Mouse (Mus musculus): ENCODE measurements around the gene Bckdk. TPM values are rescaled to one million over a fixed set of nuclear protein-coding genes. Genes with fewer than 3 reads are reported as not detected.

The Bckdk gene
- polyA plus RNA-seq, 1 experiment from 2014 or later, result 131 TPM

DNA sequence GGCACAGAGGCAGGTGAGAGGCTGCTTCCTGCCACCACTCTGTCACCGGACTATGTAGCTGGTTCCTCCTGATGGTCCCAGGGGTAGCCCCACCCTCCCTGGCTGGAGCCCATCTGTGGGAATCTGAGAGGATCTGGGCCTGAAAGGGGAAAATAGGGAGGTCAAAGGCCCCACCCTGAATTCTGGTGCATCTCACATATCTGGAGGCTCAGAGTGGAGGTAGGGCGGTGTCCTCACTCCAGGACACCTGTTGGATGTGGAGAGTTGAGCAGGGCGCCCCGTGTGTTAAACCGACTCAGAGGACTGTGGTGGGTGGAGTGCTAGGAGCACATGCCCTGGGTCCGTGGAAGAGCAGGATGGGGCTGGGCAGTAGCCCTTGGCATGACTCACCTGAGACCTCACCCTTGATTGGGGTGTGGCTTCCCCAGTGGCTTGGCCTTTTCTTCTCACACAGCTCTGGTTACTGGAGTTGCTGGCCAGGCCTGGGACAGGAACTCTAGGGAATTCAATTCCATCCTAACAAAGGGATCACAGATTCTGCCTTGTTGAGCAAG, 42.7 kb downstream of the Bckdk start, which contains the start of gene Prss36:
Gene Prss36, minus strand, starts transcription at position 256 of the 554 bp plus-strand sequence.
- DNase-seq (ENCODE audit: low spot score), result no peak
- Histone ChIP-seq H3K27ac (ENCODE audit: low read depth, low read length) (no peak within 1 kb of the TSS), H3K9ac (ENCODE audit: low read length) (no peak within 1 kb of the TSS), H3K9me3 (replicated peaks; ENCODE audit: control insufficient read depth, low read length) (no peaks in the 10 kb centered on the region), H3K36me3 (ENCODE audit: control insufficient read depth, insufficient read depth, low read length) (no peaks in the 10 kb centered on the region), H3K4me2 (ENCODE audit: low read length) (no peak within 1 kb of the TSS), H3K4me3 (ENCODE audit: low read depth, low read length) (no peak within 1 kb of the TSS), H3K4me1 (ENCODE audit: control insufficient read depth, insufficient read depth, low read length) (no peaks in the 10 kb centered on the region), H3K27me3 (replicated peaks; ENCODE audit: control insufficient read depth, insufficient read depth, low read length) (peaks cover 12% of the 10 kb centered on the region)
- 80% methylated on average over 6 of the region's 6 CpGs for WGBS
- ATAC-seq, result no peak

GRCm38 (mm10) chr7:127952864-127953581, 49.1 kb downstream of the Bckdk start:
- H3K27ac ChIP-seq (ENCODE audit: low read depth, low read length), result no peak overlapping the region
- 55% methylated on average over 13 of the region's 13 CpGs for WGBS

GRCm38 (mm10) chr7:127959364-127959763, 55.5 kb downstream of the Bckdk start:
- ATAC-seq, result no peak
- no peak for DNase-seq (ENCODE audit: low spot score)
- Histone ChIP-seq H3K36me3 (ENCODE audit: control insufficient read depth, insufficient read depth, low read length) (no peaks in the 10 kb centered on the region), H3K27me3 (replicated peaks; ENCODE audit: control insufficient read depth, insufficient read depth, low read length) (no peaks in the 10 kb centered on the region), H3K27ac (ENCODE audit: low read depth, low read length) (no peak overlapping the region), H3K9me3 (replicated peaks; ENCODE audit: control insufficient read depth, low read length) (no peaks in the 10 kb centered on the region), H3K9ac (ENCODE audit: low read length) (no peak overlapping the region), H3K4me2 (ENCODE audit: low read length) (no peak overlapping the region), H3K4me3 (ENCODE audit: low read depth, low read length) (no peak overlapping the region), H3K4me1 (ENCODE audit: control insufficient read depth, insufficient read depth, low read length) (no peaks in the 10 kb centered on the region)
- WGBS, result 60% methylated on average over 5 of the region's 5 CpGs

More at GRCm38 (mm10) chr7:127952864-127953581, 49.1 kb downstream of the Bckdk start:
- H3K27me3 ChIP-seq (replicated peaks; ENCODE audit: control insufficient read depth, insufficient read depth, low read length), result no peaks in the 10 kb centered on the region
- no peak for DNase-seq (ENCODE audit: low spot score)
- H3K36me3 ChIP-seq (ENCODE audit: control insufficient read depth, insufficient read depth, low read length), result no peaks in the 10 kb centered on the region
- no peaks in the 10 kb centered on the region for H3K4me1 ChIP-seq (ENCODE audit: control insufficient read depth, insufficient read depth, low read length)
- H3K9me3 ChIP-seq (replicated peaks; ENCODE audit: control insufficient read depth, low read length), result no peaks in the 10 kb centered on the region
- H3K4me2 ChIP-seq (ENCODE audit: low read length), result no peak overlapping the region
- no peak for ATAC-seq
- H3K9ac ChIP-seq (ENCODE audit: low read length), result no peak overlapping the region
- no peak overlapping the region for H3K4me3 ChIP-seq (ENCODE audit: low read depth, low read length)

Other genes starting within 250 kb of the Bckdk start
- gene Bcl7c, start 195.1 kb upstream of the Bckdk start, polyA plus RNA-seq (2014; fragmentation: Nextera tagmentation; extraction: Ambion mirVana), result 40.8 and 45.7 TPM in 2 replicates
- 5.3 and 5.9 TPM in 2 replicates for gene Ctf1, start 191.3 kb upstream of the Bckdk start, polyA plus RNA-seq (2014; fragmentation: Nextera tagmentation; extraction: Ambion mirVana)
- 0.09 TPM in 1 of 2 replicates, not detected in the other for gene Ctf2, start 171.9 kb upstream of the Bckdk start, polyA plus RNA-seq (2014; fragmentation: Nextera tagmentation; extraction: Ambion mirVana)
- gene Fbxl19, start 159.5 kb upstream of the Bckdk start, polyA plus RNA-seq (2014; fragmentation: Nextera tagmentation; extraction: Ambion mirVana), result 7.2 and 7.8 TPM in 2 replicates
- gene Orai3, start 134.3 kb upstream of the Bckdk start, polyA plus RNA-seq (2014; fragmentation: Nextera tagmentation; extraction: Ambion mirVana), result 3.3 and 4.2 TPM in 2 replicates
- gene Setd1a, start 127.4 kb upstream of the Bckdk start, polyA plus RNA-seq (2014; fragmentation: Nextera tagmentation; extraction: Ambion mirVana), result 17.0 and 18.0 TPM in 2 replicates
- gene Gm49388, start 118.5 kb upstream of the Bckdk start, polyA plus RNA-seq (2014; fragmentation: Nextera tagmentation; extraction: Ambion mirVana), result not detected in 2 replicates
- gene Hsd3b7, start 103.5 kb upstream of the Bckdk start, polyA plus RNA-seq (2014; fragmentation: Nextera tagmentation; extraction: Ambion mirVana), result 6.9 and 9.7 TPM in 2 replicates
- gene Stx4a, start 79.8 kb upstream of the Bckdk start, polyA plus RNA-seq (2014; fragmentation: Nextera tagmentation; extraction: Ambion mirVana), result 9.7 and 11.1 TPM in 2 replicates
- gene Stx1b, start 79.5 kb upstream of the Bckdk start, polyA plus RNA-seq (2014; fragmentation: Nextera tagmentation; extraction: Ambion mirVana), result 15.7 and 22.3 TPM in 2 replicates
- gene Zfp646, start 27.9 kb upstream of the Bckdk start, polyA plus RNA-seq (2014; fragmentation: Nextera tagmentation; extraction: Ambion mirVana), result 12.0 and 16.8 TPM in 2 replicates
- 24.1 and 29.1 TPM in 2 replicates for gene Zfp668, start 27.3 kb upstream of the Bckdk start, polyA plus RNA-seq (2014; fragmentation: Nextera tagmentation; extraction: Ambion mirVana)
- gene Prss53, start 13.1 kb upstream of the Bckdk start, polyA plus RNA-seq (2014; fragmentation: Nextera tagmentation; extraction: Ambion mirVana), result 0.61 and 0.63 TPM in 2 replicates
- not detected in 2 replicates for gene Gm21974, start 8.6 kb upstream of the Bckdk start, polyA plus RNA-seq (2014; fragmentation: Nextera tagmentation; extraction: Ambion mirVana)
- 61.5 and 69.9 TPM in 2 replicates for gene Vkorc1, start 8.5 kb upstream of the Bckdk start, polyA plus RNA-seq (2014; fragmentation: Nextera tagmentation; extraction: Ambion mirVana)
- gene Kat8, start 8.4 kb downstream of the Bckdk start, polyA plus RNA-seq (2014; fragmentation: Nextera tagmentation; extraction: Ambion mirVana), result 51.1 and 56.7 TPM in 2 replicates
- gene Prss8, start 26.0 kb downstream of the Bckdk start, polyA plus RNA-seq (2014; fragmentation: Nextera tagmentation; extraction: Ambion mirVana), result 0.17 TPM in 1 of 2 replicates, not detected in the other
- 12.3 and 12.9 TPM in 2 replicates for gene Prss36, start 42.6 kb downstream of the Bckdk start, polyA plus RNA-seq (2014; fragmentation: Nextera tagmentation; extraction: Ambion mirVana)
- 55.9 and 60.1 TPM in 2 replicates for gene Fus, start 63.4 kb downstream of the Bckdk start, polyA plus RNA-seq (2014; fragmentation: Nextera tagmentation; extraction: Ambion mirVana)
- gene Pycard, start 89.8 kb downstream of the Bckdk start, polyA plus RNA-seq (2014; fragmentation: Nextera tagmentation; extraction: Ambion mirVana), result 7.1 and 11.5 TPM in 2 replicates
- gene Trim72, start 99.9 kb downstream of the Bckdk start, polyA plus RNA-seq (2014; fragmentation: Nextera tagmentation; extraction: Ambion mirVana), result not detected in 2 replicates
- gene Itgam, start 158.6 kb downstream of the Bckdk start, polyA plus RNA-seq (2014; fragmentation: Nextera tagmentation; extraction: Ambion mirVana), result 0.22 and 0.41 TPM in 2 replicates
- gene Gm49368, start 158.6 kb downstream of the Bckdk start, polyA plus RNA-seq (2014; fragmentation: Nextera tagmentation; extraction: Ambion mirVana), result not detected in 2 replicates
- 0.06 TPM in 1 of 2 replicates, not detected in the other for gene Itgax, start 225.5 kb downstream of the Bckdk start, polyA plus RNA-seq (2014; fragmentation: Nextera tagmentation; extraction: Ambion mirVana)

Data from forebrain, embryonic 14.5 days (tissue).